8 mouse cellular contexts compared by ENCODE assay signal in genomic region chr8:120634329-120634839, GRCm38 (mm10). TPM values are rescaled to one million over a fixed set of nuclear protein-coding genes. Genes with fewer than 3 reads are reported as not detected.
DNase-seq lines count a peak whose midpoint lies in the region; ATAC-seq and TF ChIP-seq lines count a peak whose summit lies in the region.

No protein-coding gene starts in this region.

- no peak overlapping the region for H3K27ac ChIP-seq in embryonic facial prominence, embryonic 13.5 days
- H3K27ac ChIP-seq in heart, embryonic 16.5 days (ENCODE audit: low read length), result no peak overlapping the region
- no peak overlapping the region for H3K27ac ChIP-seq in lung, postnatal 0 days (ENCODE audit: low read length)

- H3K4me3 ChIP-seq in embryonic facial prominence, embryonic 13.5 days, result peak overlapping the region; percentile 57
- H3K4me3 ChIP-seq in heart, embryonic 16.5 days (ENCODE audit: low read length), result peak overlapping the region; percentile 62
- peak overlapping the region; percentile 45 for H3K4me3 ChIP-seq in lung, postnatal 0 days (ENCODE audit: low read depth, low read length)

- peak; percentile 52; the same call in 1 of the 2 replicates for ATAC-seq in embryonic facial prominence, embryonic 13.5 days (ENCODE audit: insufficient number of reproducible peaks, insufficient read depth, low FRiP score, low TSS enrichment, low read depth)
- peak; percentile 67 for ATAC-seq in heart, embryonic 16.5 days (replicated peaks; ENCODE audit: extremely low read depth, insufficient read depth, low FRiP score)
- peak; percentile 88 for ATAC-seq in lung, postnatal 0 days

- H3K9me3 ChIP-seq in embryonic facial prominence, embryonic 13.5 days, result no peaks in the 10 kb centered on the region
- H3K9me3 ChIP-seq in heart, embryonic 16.5 days (replicated peaks; ENCODE audit: control insufficient read depth, low read length), result 0 out of 2 replicates have a peak, but pooled peaks cover 4% of the 10 kb centered on the region
- H3K9me3 ChIP-seq in lung, postnatal 0 days (ENCODE audit: low read length), result no peaks in the 10 kb centered on the region

- peak; percentile 80 for DNase-seq in CD4-positive, CD25-positive, alpha-beta regulatory T cell, adult 2 months (ENCODE audit: low read depth, low spot score)
- DNase-seq in ZHBTc4 (ENCODE audit: low read depth, low spot score), result peak; percentile 28
- DNase-seq in kidney, postnatal 14 days, result peak; percentile 86
- peak; percentile 78 for DNase-seq in lung, postnatal 0 days (ENCODE audit: low spot score)
- peak; percentile 30 for DNase-seq in ovary, postnatal 14 days (ENCODE audit: low spot score)
- peak; percentile 66 for DNase-seq in urinary bladder, adult 2 months (ENCODE audit: low spot score)

- H3K36me3 ChIP-seq in embryonic facial prominence, embryonic 13.5 days, result no peaks in the 10 kb centered on the region
- no peaks in the 10 kb centered on the region for H3K36me3 ChIP-seq in heart, embryonic 16.5 days (ENCODE audit: control insufficient read depth, insufficient read depth)
- no peaks in the 10 kb centered on the region for H3K36me3 ChIP-seq in lung, postnatal 0 days (ENCODE audit: insufficient read depth, low read length)

- H3K4me1 ChIP-seq in embryonic facial prominence, embryonic 13.5 days, result peaks cover 32% of the 10 kb centered on the region
- H3K4me1 ChIP-seq in heart, embryonic 16.5 days (ENCODE audit: control insufficient read depth, insufficient read depth, low read length), result peaks cover 6% of the 10 kb centered on the region
- no peaks in the 10 kb centered on the region for H3K4me1 ChIP-seq in lung, postnatal 0 days (ENCODE audit: insufficient read depth, low read depth, low read length)

- no peak for TF ChIP-seq EP300 in lung, postnatal 0 days (IDR thresholded peaks at IDR 0.05)

- WGBS in embryonic facial prominence, embryonic 13.5 days, result under 1% methylated on average over 41 of the region's 42 CpGs
- WGBS in heart, embryonic 16.5 days, result under 1% methylated on average over 41 of the region's 42 CpGs
- WGBS in lung, postnatal 0 days, result 2% methylated on average over 20 of the region's 42 CpGs

- H3K27me3 ChIP-seq in embryonic facial prominence, embryonic 13.5 days, result peaks cover 22% of the 10 kb centered on the region
- H3K27me3 ChIP-seq in heart, embryonic 16.5 days (ENCODE audit: control insufficient read depth, insufficient read depth, low read length), result no peaks in the 10 kb centered on the region
- 0 out of 2 replicates have a peak, but pooled peaks cover 8% of the 10 kb centered on the region for H3K27me3 ChIP-seq in lung, postnatal 0 days (replicated peaks; ENCODE audit: insufficient read depth, low read length)

- no peak for TF ChIP-seq CTCF in lung, postnatal 0 days (IDR thresholded peaks at IDR 0.05)

- H3K4me2 ChIP-seq in embryonic facial prominence, embryonic 13.5 days, result peak overlapping the region; percentile 85
- peak overlapping the region; percentile 96 for H3K4me2 ChIP-seq in heart, embryonic 16.5 days (ENCODE audit: low read depth, low read length)
- H3K4me2 ChIP-seq in lung, postnatal 0 days (replicated peaks; ENCODE audit: low read depth, low read length), result peak overlapping the region; percentile 96

- H3K9ac ChIP-seq in embryonic facial prominence, embryonic 13.5 days, result peak overlapping the region; percentile 72
- H3K9ac ChIP-seq in heart, embryonic 16.5 days (ENCODE audit: low read length), result peak overlapping the region; percentile 76
- no peak overlapping the region for H3K9ac ChIP-seq in lung, postnatal 0 days (replicated peaks; ENCODE audit: low read depth)

RNA-seq across cellular contexts. Expression of gene 1190005I06Rik, which starts 13.0 kb away (rescaled TPM):
- 14.8 and 15.9 TPM in 2 replicates for polyA plus RNA-seq in embryonic facial prominence, embryonic 13.5 days (2015; fragmentation: Nextera tagmentation; extraction: Ambion mirVana)
- polyA plus RNA-seq in heart, embryonic 16.5 days (2015; fragmentation: Nextera tagmentation; extraction: Ambion mirVana), result 4.7 and 5.6 TPM in 2 replicates
- polyA plus RNA-seq in lung, postnatal 0 days (2015; fragmentation: Nextera tagmentation; extraction: Ambion mirVana), result 2.0 and 2.1 TPM in 2 replicates
- 8.9 and 10.3 TPM in 2 replicates for polyA plus RNA-seq in urinary bladder, adult 2 months (2012; rRNA removed)

RNA-seq across cellular contexts. Expression of gene Gm27021, which starts 33.5 kb away (rescaled TPM):
- 5.9 and 6.7 TPM in 2 replicates for polyA plus RNA-seq in embryonic facial prominence, embryonic 13.5 days (2015; fragmentation: Nextera tagmentation; extraction: Ambion mirVana)
- 0.55 TPM in 1 of 2 replicates, not detected in the other for polyA plus RNA-seq in heart, embryonic 16.5 days (2015; fragmentation: Nextera tagmentation; extraction: Ambion mirVana)
- polyA plus RNA-seq in lung, postnatal 0 days (2015; fragmentation: Nextera tagmentation; extraction: Ambion mirVana), result 1.00 and 1.3 TPM in 2 replicates
- polyA plus RNA-seq in urinary bladder, adult 2 months (2012; rRNA removed), result 0.12 and 0.23 TPM in 2 replicates

RNA-seq across cellular contexts. Expression of gene Cox4i1, which starts 33.6 kb away (rescaled TPM):
- polyA plus RNA-seq in embryonic facial prominence, embryonic 13.5 days (2015; fragmentation: Nextera tagmentation; extraction: Ambion mirVana), result 1,017 and 1,050 TPM in 2 replicates
- 2,414 and 2,430 TPM in 2 replicates for polyA plus RNA-seq in heart, embryonic 16.5 days (2015; fragmentation: Nextera tagmentation; extraction: Ambion mirVana)
- polyA plus RNA-seq in lung, postnatal 0 days (2015; fragmentation: Nextera tagmentation; extraction: Ambion mirVana), result 1,092 and 1,166 TPM in 2 replicates
- 1,248 and 1,469 TPM in 2 replicates for polyA plus RNA-seq in urinary bladder, adult 2 months (2012; rRNA removed)

RNA-seq across cellular contexts. Expression of gene Emc8, which starts 34.0 kb away (rescaled TPM):
- 230 and 254 TPM in 2 replicates for polyA plus RNA-seq in embryonic facial prominence, embryonic 13.5 days (2015; fragmentation: Nextera tagmentation; extraction: Ambion mirVana)
- polyA plus RNA-seq in heart, embryonic 16.5 days (2015; fragmentation: Nextera tagmentation; extraction: Ambion mirVana), result 164 and 168 TPM in 2 replicates
- polyA plus RNA-seq in lung, postnatal 0 days (2015; fragmentation: Nextera tagmentation; extraction: Ambion mirVana), result 131 and 137 TPM in 2 replicates
- polyA plus RNA-seq in urinary bladder, adult 2 months (2012; rRNA removed), result 49.6 and 57.6 TPM in 2 replicates

RNA-seq across cellular contexts. Expression of gene Gins2, which starts 45.3 kb away (rescaled TPM):
- 98.6 and 111 TPM in 2 replicates for polyA plus RNA-seq in embryonic facial prominence, embryonic 13.5 days (2015; fragmentation: Nextera tagmentation; extraction: Ambion mirVana)
- polyA plus RNA-seq in heart, embryonic 16.5 days (2015; fragmentation: Nextera tagmentation; extraction: Ambion mirVana), result 51.0 and 51.1 TPM in 2 replicates
- 10.9 and 13.4 TPM in 2 replicates for polyA plus RNA-seq in lung, postnatal 0 days (2015; fragmentation: Nextera tagmentation; extraction: Ambion mirVana)
- 4.0 and 6.4 TPM in 2 replicates for polyA plus RNA-seq in urinary bladder, adult 2 months (2012; rRNA removed)

Comparison
In these comparisons a context has a peak if more than half of its experiments do, and no peak if none do; other contexts are left out.
1. DNase-seq: peak in every context shown above with its lines; median percentile 86 in kidney, postnatal 14 days; 80 in CD4-positive, CD25-positive, alpha-beta regulatory T cell, adult 2 months; 78 in lung, postnatal 0 days; 66 in urinary bladder, adult 2 months; 30 in ovary, postnatal 14 days; 28 in ZHBTc4.